Mouse (Mus musculus) heart, embryonic 16.5 days (tissue): ENCODE data around the gene Grk1. TPM values are rescaled to one million over a fixed set of nuclear protein-coding genes. Genes with fewer than 3 reads are reported as not detected.

Experiments
- ATAC-seq: fragments of 200-750 bp; cut with Nextera tagmentation; replicated peaks from 2 replicates; pipeline ENCODE4 v1.8.0; 2017; ENCODE audit warnings: moderate number of reproducible peaks; ENCODE audit not compliant: insufficient read depth, low FRiP score; ENCODE audit errors: extremely low read depth
- H3K27ac ChIP-seq: fragments of 300-500 bp; sonication (generic); 2 replicates; pipeline ENCODE4 v1.5.1; 2014; ENCODE audit warnings: mild to moderate bottlenecking, low read length, control low read depth, moderate library complexity
- H3K27me3 ChIP-seq: fragments of 300-500 bp; sonication (generic); 2 replicates; pipeline ENCODE4 v1.6.1; 2014; ENCODE audit warnings: low read length, mixed read lengths; ENCODE audit not compliant: control insufficient read depth, insufficient read depth
- H3K36me3 ChIP-seq: fragments of 300-500 bp; sonication (generic); 2 replicates; pipeline ENCODE4 v1.6.1; 2014; ENCODE audit not compliant: control insufficient read depth, insufficient read depth
- H3K4me1 ChIP-seq: fragments of 300-500 bp; sonication (generic); 2 replicates; pipeline ENCODE4 v1.6.1; 2014; ENCODE audit warnings: low read length, mixed read lengths; ENCODE audit not compliant: control insufficient read depth, insufficient read depth
- H3K4me2 ChIP-seq: fragments of 300-500 bp; sonication (generic); 2 replicates; pipeline ENCODE4 v1.6.1; 2014; ENCODE audit warnings: low read depth, mild to moderate bottlenecking, control low read depth, low read length
- H3K4me3 ChIP-seq: fragments of 300-500 bp; sonication (generic); 2 replicates; pipeline ENCODE4 v1.5.1; 2014; ENCODE audit warnings: mild to moderate bottlenecking, control low read depth, low read length
- H3K9ac ChIP-seq: fragments of 300-500 bp; sonication (generic); 2 replicates; pipeline ENCODE4 v1.6.1; 2014; ENCODE audit warnings: low read length, control low read depth
- H3K9me3 ChIP-seq: fragments of 300-500 bp; sonication (generic); replicated peaks from 2 replicates; pipeline ENCODE4 v1.6.1; 2016; ENCODE audit warnings: low read length; ENCODE audit not compliant: control insufficient read depth
- whole genome bisulfite sequencing: fragments of 180-500 bp; shearing (Covaris S2); extraction: QIAGEN DNeasy Blood & Tissue Kit; methylation state at CpG from one replicate; pipeline ENCODE4 v1.1.7; 2014; 5-methylcytosine and 5-hydroxymethylcytosine counted together
- polyA plus RNA-seq: library from polyadenylated mRNA; unstranded; fragments of >200 nt; fragmentation: Nextera tagmentation; extraction: Ambion mirVana; gene quantifications from 2 replicates; pipeline ENCODE4 v1.2.1, GENCODE M21; 2015

The Grk1 gene
- polyA plus RNA-seq, 1 experiment from 2014 or later: 0.03 TPM

GRCm38 (mm10) chr8:13459431-13459830 lies 54.5 kb downstream of the Grk1 start:
- Histone ChIP-seq H3K4me1 (peaks cover 6% of the 10 kb centered on the region), H3K9ac (no peak overlapping the region), H3K27me3 (no peaks in the 10 kb centered on the region), H3K27ac (no peak overlapping the region), H3K9me3 (no peaks in the 10 kb centered on the region), H3K4me3 (no peak overlapping the region), H3K4me2 (no peak overlapping the region), H3K36me3 (peaks cover 2% of the 10 kb centered on the region; the same call in 1 of the 2 replicates)
- no peak for ATAC-seq
- 90% methylated on average over 4 of the region's 4 CpGs for WGBS

DNA sequence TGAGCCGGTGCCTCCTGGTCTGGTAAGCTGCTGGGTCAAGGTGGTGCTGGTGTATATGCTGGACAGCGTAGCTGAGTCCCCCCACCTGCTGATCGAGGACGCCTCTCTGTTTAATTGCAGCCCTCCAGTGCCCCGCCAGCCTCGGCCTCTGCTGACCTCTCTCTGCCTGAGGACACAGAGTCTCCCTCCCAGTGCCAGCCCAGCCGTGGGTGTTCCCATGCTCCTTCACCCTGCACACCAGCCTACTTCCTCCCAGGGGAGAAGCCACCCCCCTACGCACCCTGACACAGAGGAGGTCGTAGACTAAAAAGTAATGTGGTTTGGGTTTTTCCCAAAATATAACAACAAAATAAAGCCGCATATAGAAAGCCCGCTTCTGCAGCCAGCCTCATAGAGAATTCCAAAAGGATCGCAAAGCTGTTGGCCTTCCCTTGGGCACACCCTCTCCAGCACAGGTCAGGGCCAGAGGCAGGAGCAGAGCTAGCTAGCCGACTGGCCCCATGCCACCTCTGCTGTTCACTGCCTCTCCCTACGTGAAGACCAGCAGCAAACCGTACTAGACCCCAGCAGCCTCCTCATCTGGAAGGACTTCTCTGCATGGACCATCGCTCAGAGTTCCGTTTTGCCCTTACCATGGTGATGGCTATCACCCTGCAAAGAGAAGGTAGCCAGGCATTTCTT lies 56.3 kb downstream of the Grk1 start:
- no peak for ATAC-seq
- WGBS: 78% methylated on average over 17 of the region's 17 CpGs

DNA sequence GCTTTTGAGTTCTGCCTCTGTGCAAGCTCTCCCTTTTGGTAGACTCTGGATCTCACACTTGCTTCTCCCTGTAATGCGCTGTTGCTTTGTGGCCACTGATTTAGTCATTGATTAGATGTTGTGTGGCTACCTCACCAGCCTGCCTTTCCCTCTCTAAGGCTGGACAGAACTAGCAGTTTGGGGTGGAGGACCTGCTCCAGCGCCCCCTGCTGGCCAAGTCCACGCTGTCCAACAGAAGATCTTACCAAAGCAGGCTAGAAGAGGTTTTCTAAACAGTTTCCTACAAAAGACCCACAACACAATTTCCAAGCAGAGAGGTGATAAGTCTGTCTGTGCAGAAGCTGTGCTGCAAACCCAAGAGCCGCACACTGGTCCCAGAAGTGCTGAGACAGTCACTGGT lies 57.0 kb downstream of the Grk1 start:
- Histone ChIP-seq H3K9me3 (no peaks in the 10 kb centered on the region), H3K36me3 (peaks cover 21% of the 10 kb centered on the region), H3K4me2 (no peak overlapping the region), H3K4me1 (peaks cover 6% of the 10 kb centered on the region), H3K9ac (no peak overlapping the region), H3K4me3 (no peak overlapping the region), H3K27ac (no peak overlapping the region), H3K27me3 (no peaks in the 10 kb centered on the region)
- ATAC-seq: no peak
- WGBS: 35% methylated on average over 4 of the region's 4 CpGs

More for the DNA sequence above, 56.3 kb downstream of the Grk1 start:
- no peaks in the 10 kb centered on the region for H3K9me3 ChIP-seq
- H3K4me3 ChIP-seq: no peak overlapping the region
- H3K4me1 ChIP-seq: peaks cover 6% of the 10 kb centered on the region
- no peak overlapping the region for H3K4me2 ChIP-seq
- no peak overlapping the region for H3K9ac ChIP-seq
- H3K36me3 ChIP-seq: peaks cover 15% of the 10 kb centered on the region
- H3K27me3 ChIP-seq: no peaks in the 10 kb centered on the region
- no peak overlapping the region for H3K27ac ChIP-seq

GRCm38 (mm10) chr8:13462392-13462791 lies 57.5 kb downstream of the Grk1 start:
- peaks cover 25% of the 10 kb centered on the region for H3K36me3 ChIP-seq
- no peak for ATAC-seq
- no peak overlapping the region for H3K9ac ChIP-seq
- H3K9me3 ChIP-seq: no peaks in the 10 kb centered on the region
- WGBS: 58% methylated on average over 10 of the region's 10 CpGs
- H3K4me3 ChIP-seq: no peak overlapping the region
- H3K27me3 ChIP-seq: no peaks in the 10 kb centered on the region
- no peak overlapping the region for H3K4me2 ChIP-seq
- H3K4me1 ChIP-seq: peaks cover 6% of the 10 kb centered on the region
- H3K27ac ChIP-seq: no peak overlapping the region

GRCm38 (mm10) chr8:13465324-13465723 lies 60.4 kb downstream of the Grk1 start:
- Histone ChIP-seq H3K9me3 (no peaks in the 10 kb centered on the region), H3K4me3 (no peak overlapping the region), H3K9ac (no peak overlapping the region), H3K36me3 (peaks cover 52% of the 10 kb centered on the region), H3K4me2 (no peak overlapping the region), H3K4me1 (peaks cover 6% of the 10 kb centered on the region), H3K27ac (no peak overlapping the region), H3K27me3 (no peaks in the 10 kb centered on the region)
- 59% methylated on average over 7 of the region's 7 CpGs for WGBS
- no peak for ATAC-seq

DNA sequence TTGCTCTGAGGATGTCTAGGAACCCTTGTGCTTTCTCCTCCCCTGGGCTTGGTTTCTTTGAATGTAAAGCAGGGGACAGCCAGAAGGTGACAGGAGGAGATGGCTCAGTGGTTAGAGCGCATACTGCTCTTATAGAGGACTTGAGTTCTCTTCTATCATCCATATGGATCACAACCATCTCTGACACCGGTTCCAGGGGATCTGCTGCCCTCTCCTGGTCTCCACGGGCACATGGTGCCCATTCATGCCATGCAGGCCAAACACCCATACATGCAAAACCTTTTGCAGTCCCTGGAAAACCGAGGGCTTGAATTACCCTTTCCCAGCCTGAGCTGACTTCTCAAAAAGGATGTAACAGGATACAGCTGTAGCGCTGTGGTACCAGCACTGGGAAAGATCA lies 62.1 kb downstream of the Grk1 start:
- Histone ChIP-seq H3K4me3 (no peak overlapping the region), H3K27me3 (no peaks in the 10 kb centered on the region)
- ATAC-seq: no peak

GRCm38 (mm10) chr8:13468737-13469136 lies 63.9 kb downstream of the Grk1 start:
- Histone ChIP-seq H3K27ac (no peak overlapping the region), H3K36me3 (peaks cover 68% of the 10 kb centered on the region), H3K27me3 (no peaks in the 10 kb centered on the region), H3K4me3 (no peak overlapping the region), H3K4me2 (no peak overlapping the region), H3K9me3 (no peaks in the 10 kb centered on the region), H3K4me1 (peaks cover 15% of the 10 kb centered on the region), H3K9ac (no peak overlapping the region)
- 82% methylated on average over 9 of the region's 9 CpGs for WGBS
- no peak for ATAC-seq

More for the DNA sequence above, 62.1 kb downstream of the Grk1 start:
- no peaks in the 10 kb centered on the region for H3K9me3 ChIP-seq
- H3K27ac ChIP-seq: no peak overlapping the region
- peaks cover 63% of the 10 kb centered on the region for H3K36me3 ChIP-seq
- H3K4me2 ChIP-seq: no peak overlapping the region
- peaks cover 11% of the 10 kb centered on the region for H3K4me1 ChIP-seq
- 60% methylated on average over 5 of the region's 5 CpGs for whole genome bisulfite sequencing
- H3K9ac ChIP-seq: no peak overlapping the region

GRCm38 (mm10) chr8:13471484-13471883 lies 66.6 kb downstream of the Grk1 start:
- ATAC-seq: no peak
- Histone ChIP-seq H3K27me3 (no peaks in the 10 kb centered on the region), H3K27ac (peak overlapping the region; percentile 54), H3K4me2 (no peak overlapping the region), H3K9me3 (no peaks in the 10 kb centered on the region), H3K36me3 (peaks cover 73% of the 10 kb centered on the region), H3K4me3 (no peak overlapping the region), H3K4me1 (peaks cover 15% of the 10 kb centered on the region), H3K9ac (no peak overlapping the region)
- 63% methylated on average over 11 of the region's 11 CpGs for WGBS
